Mouse (Mus musculus) heart, embryonic 14.5 days (tissue): ENCODE data around the gene Slc30a3. TPM values are rescaled to one million over a fixed set of nuclear protein-coding genes. Genes with fewer than 3 reads are reported as not detected.

Experiments
- ATAC-seq: fragments of 200-750 bp; cut with Nextera tagmentation; 2 replicates; pipeline ENCODE4 v1.8.0; 2017; ENCODE audit warnings: low read depth, moderate TSS enrichment; ENCODE audit not compliant: insufficient number of reproducible peaks, insufficient read depth, low FRiP score
- H3K27ac ChIP-seq, 2 experiments: fragments of 200-500 bp in 1 of 2; fragments of 300-500 bp in 1 of 2; sonication (generic) in 1 of 2; replicated peaks in 1 of 2; 2 replicates each; pipeline ENCODE4 v1.5.1; 2012 to 2014; ENCODE audit warnings: low read depth in 2 of 2, low read length in 2 of 2, control low read depth in 1 of 2, mild to moderate bottlenecking in 1 of 2, mixed read lengths in 1 of 2; ENCODE audit not compliant: control insufficient read depth in 1 of 2, insufficient read depth in 1 of 2
- H3K27me3 ChIP-seq: fragments of 300-500 bp; sonication (generic); 2 replicates; pipeline ENCODE4 v1.6.1; 2014; ENCODE audit warnings: mild to moderate bottlenecking, low read length, control low read depth; ENCODE audit not compliant: control insufficient read depth, insufficient read depth
- H3K36me3 ChIP-seq: fragments of 300-500 bp; sonication (generic); 2 replicates; pipeline ENCODE4 v1.6.1; 2014; ENCODE audit warnings: mild to moderate bottlenecking, control low read depth, low read length, mixed read lengths; ENCODE audit not compliant: control insufficient read depth, insufficient read depth
- H3K4me1 ChIP-seq, 2 experiments: fragments of 200-500 bp in 1 of 2; fragments of 300-500 bp in 1 of 2; sonication (generic) in 1 of 2; 2 replicates each; pipeline ENCODE4 v1.6.1; 2012 to 2014; ENCODE audit warnings: low read length in 2 of 2, control low read depth in 1 of 2, mixed read lengths in 1 of 2; ENCODE audit not compliant: control insufficient read depth in 2 of 2, insufficient read depth in 2 of 2
- H3K4me2 ChIP-seq: fragments of 300-500 bp; sonication (generic); 2 replicates; pipeline ENCODE4 v1.6.1; 2014; ENCODE audit warnings: mild to moderate bottlenecking, low read length
- H3K4me3 ChIP-seq, 2 experiments: fragments of 200-500 bp in 1 of 2; fragments of 300-500 bp in 1 of 2; sonication (generic) in 1 of 2; 2 replicates each; pipeline ENCODE4 v1.5.1; 2012 to 2014; ENCODE audit warnings: low read length in 2 of 2, mild to moderate bottlenecking in 2 of 2, control low read depth in 1 of 2, low read depth in 1 of 2, moderate library complexity in 1 of 2; ENCODE audit not compliant: control insufficient read depth in 1 of 2, insufficient read depth in 1 of 2
- H3K9ac ChIP-seq: fragments of 300-500 bp; sonication (generic); 2 replicates; pipeline ENCODE4 v1.6.1; 2014; ENCODE audit warnings: mild to moderate bottlenecking, low read length
- H3K9me3 ChIP-seq: fragments of 300-500 bp; sonication (generic); 2 replicates; pipeline ENCODE4 v1.6.1; 2016; ENCODE audit warnings: low read length, control low read depth; ENCODE audit not compliant: control insufficient read depth
- WGBS: fragments of 180-500 bp; shearing (Covaris S2); extraction: QIAGEN DNeasy Blood & Tissue Kit; methylation state at CpG from one replicate; pipeline ENCODE4 v1.1.7; 2014; 5-methylcytosine and 5-hydroxymethylcytosine counted together
- polyA plus RNA-seq: library from polyadenylated mRNA; unstranded; fragments of >200 nt; fragmentation: Nextera tagmentation; extraction: Ambion mirVana; gene quantifications from 2 replicates; pipeline ENCODE4 v1.2.1, GENCODE M21; 2014

Slc30a3 gene
- polyA plus RNA-seq, 1 experiment from 2014 or later, result 0.43 TPM

- Histone ChIP-seq H3K36me3 (no peaks in the 10 kb centered on the region), H3K4me1 (no peaks in the 10 kb centered on the region), H3K4me2 (no peak overlapping the region), H3K9me3 (no peaks in the 10 kb centered on the region), H3K4me3 (no peak overlapping the region), H3K27ac (no peak overlapping the region), H3K9ac (no peak overlapping the region), H3K27me3 (no peaks in the 10 kb centered on the region)
- no peak for ATAC-seq
- 16% methylated on average over 7 of the region's 7 CpGs for WGBS
Measured at GRCm38 (mm10) chr5:31110781-31111180, 2.7 kb upstream of the Slc30a3 start.

- peaks cover 8% of the 10 kb centered on the region; the same call in 1 of the 2 replicates for H3K27me3 ChIP-seq
- no peak for ATAC-seq
- no peaks in the 10 kb centered on the region for H3K9me3 ChIP-seq
- H3K27ac ChIP-seq, result no peak within 1 kb of the TSS
- 81% methylated on average over 9 of the region's 9 CpGs for WGBS
- no peak within 1 kb of the TSS for H3K4me2 ChIP-seq
- no peaks in the 10 kb centered on the region for H3K36me3 ChIP-seq
- H3K4me3 ChIP-seq, result no peak within 1 kb of the TSS
- no peak within 1 kb of the TSS for H3K9ac ChIP-seq
- no peaks in the 10 kb centered on the region for H3K4me1 ChIP-seq
Measured at GRCm38 (mm10) chr5:31105814-31106335, 2.2 kb downstream of the Slc30a3 start, which contains the start of gene Dnajc5g. Gene Dnajc5g, plus strand, starts transcription at chr5:31106285.

- peaks cover 16 to 31% of the 10 kb centered on the region in 2 experiments for H3K4me1 ChIP-seq
- peaks cover 73% of the 10 kb centered on the region for H3K27me3 ChIP-seq
- H3K36me3 ChIP-seq, result no peaks in the 10 kb centered on the region
- H3K27ac ChIP-seq, result no peak overlapping the region; a peak in 1 of 4 replicates
- 31% methylated on average over 11 of the region's 11 CpGs for WGBS
- H3K9me3 ChIP-seq, result no peaks in the 10 kb centered on the region
- peak overlapping the region; percentile 75 for H3K4me2 ChIP-seq
- peak overlapping the region; percentile 32 to 39 for H3K4me3 ChIP-seq
- H3K9ac ChIP-seq, result no peak overlapping the region
- ATAC-seq, result no peak
Measured at GRCm38 (mm10) chr5:31095711-31096480, 12.1 kb downstream of the Slc30a3 start.

- no peak overlapping the region; a peak in 1 of 4 replicates for H3K27ac ChIP-seq
- peak overlapping the region; percentile 39; the same call in 1 of the 2 replicates for H3K9ac ChIP-seq
- H3K27me3 ChIP-seq, result peaks cover 82% of the 10 kb centered on the region
- ATAC-seq, result peak; percentile 69; the same call in 1 of the 2 replicates
- H3K9me3 ChIP-seq, result no peaks in the 10 kb centered on the region
- H3K36me3 ChIP-seq, result no peaks in the 10 kb centered on the region
- peaks cover 16 to 31% of the 10 kb centered on the region in 2 experiments for H3K4me1 ChIP-seq
- H3K4me2 ChIP-seq, result peak overlapping the region; percentile 75
- under 1% methylated on average over 59 of the region's 59 CpGs for WGBS
- peak overlapping the region; percentile 32 to 39 for H3K4me3 ChIP-seq
Measured at GRCm38 (mm10) chr5:31094799-31095691, 13.0 kb downstream of the Slc30a3 start.

GRCm38 (mm10) chr5:31094100-31094798 lies 13.8 kb downstream of the Slc30a3 start:
- Histone ChIP-seq H3K4me1 (peaks cover 16 to 31% of the 10 kb centered on the region in 2 experiments), H3K9me3 (no peaks in the 10 kb centered on the region), H3K9ac (no peak overlapping the region; the same call in 1 of the 2 replicates), H3K27ac (no peak overlapping the region), H3K4me2 (peak overlapping the region; percentile 75), H3K27me3 (peaks cover 90% of the 10 kb centered on the region), H3K36me3 (no peaks in the 10 kb centered on the region), H3K4me3 (peak overlapping the region; percentile 32 to 39)
- 2% methylated on average over 29 of the region's 29 CpGs for WGBS
- ATAC-seq, result no peak

GRCm38 (mm10) chr5:31093151-31094041 lies 14.6 kb downstream of the Slc30a3 start:
- no peaks in the 10 kb centered on the region for H3K36me3 ChIP-seq
- H3K4me2 ChIP-seq, result peak overlapping the region; percentile 75
- H3K27me3 ChIP-seq, result peaks cover 95% of the 10 kb centered on the region
- peak overlapping the region; percentile 21; the same call in 1 of the 2 replicates for H3K9ac ChIP-seq
- ATAC-seq, result no peak
- WGBS, result under 1% methylated on average over 53 of the region's 54 CpGs
- H3K9me3 ChIP-seq, result no peaks in the 10 kb centered on the region
- H3K27ac ChIP-seq, result no peak overlapping the region
- H3K4me3 ChIP-seq, result peak overlapping the region; percentile 31 to 41
- H3K4me1 ChIP-seq, result peaks cover 16 to 31% of the 10 kb centered on the region in 2 experiments
